Mouse (Mus musculus) gastrocnemius, adult 2 months (tissue): ENCODE measurements around the gene Aup1. TPM values are rescaled to one million over a fixed set of nuclear protein-coding genes. Genes with fewer than 3 reads are reported as not detected.
A peak's percentile ranks its signal among the peaks of the same experiment; 100 is the strongest.

Experiments used
- DNase-seq: peaks from one replicate; pipeline ENCODE4 v3.0.0; 2022
- H3K27ac ChIP-seq: fragments of 200-600 bp; 2 replicates; pipeline ENCODE4 v1.8.1; 2022; ENCODE audit warnings: mild to moderate bottlenecking
- H3K4me3 ChIP-seq: fragments of 200-600 bp; 2 replicates; pipeline ENCODE4 v1.8.1; 2022; ENCODE audit warnings: mild to moderate bottlenecking, moderate library complexity
- CTCF ChIP-seq: fragments of 200-600 bp; IDR thresholded peaks from 2 replicates; pipeline ENCODE4 v1.8.1; 2022; ENCODE audit warnings: antibody characterized with exemption, mild to moderate bottlenecking, moderate library complexity
- intact Hi-C: fragments of 180-260 bp; cut with DNase I; formaldehyde crosslinking; loops from one replicate; pipeline ENCODE4 v1.15.1; 2025
- long read RNA-seq, 2 experiments: library from polyadenylated mRNA; stranded (forward); transcript quantifications; one replicate each; pipeline ENCODE4 v2.0.0; 2021
- total RNA-seq, 2 experiments: library from RNA; stranded (reverse); gene quantifications; 2 replicates each; pipeline ENCODE4 v1.2.3; 2021

The Aup1 gene
- total RNA-seq, result 100 to 1,000 TPM in 1 of 2 experiments, 10 to 100 TPM in 1; 94.5 to 101 TPM
- long read RNA-seq, experiment 1, transcript Aup1-201 (12 exons, 1,769 nt), result major isoform, 46 of 62 reads
- long read RNA-seq, experiment 1, partial matches to known transcripts, result 6 of 62 reads
- long read RNA-seq, experiment 1, other reads (novel, unspliced or antisense), result 7 of 62 reads
- long read RNA-seq, experiment 2, transcript Aup1-201 (12 exons, 1,769 nt), result major isoform, 49 of 67 reads
- long read RNA-seq, experiment 2, partial matches to known transcripts, result 4 of 67 reads
- long read RNA-seq, experiment 2, other reads (novel, unspliced or antisense), result 7 of 67 reads

GRCm38 (mm10) chr6:83054074-83054851, at the start of gene Aup1:
TSS of gene Aup1 (plus strand) at chr6:83054521.
- H3K27ac ChIP-seq, result peak within 1 kb of the TSS; percentile 91
- peak; percentile 98 for DNase-seq
- TF ChIP-seq CTCF, result no peak
- intact Hi-C loops, result loop anchor here (1.0 to 2.0 kb wide), 3 partner anchors 23 to 58 kb away; partner anchors contain the start of genes Ccdc142, Gm42688 and Pcgf1
- H3K4me3 ChIP-seq, result peak within 1 kb of the TSS; percentile 85

- DNase-seq, result no peak
- no peak for TF ChIP-seq CTCF
- peak overlapping the region; percentile 48 for H3K27ac ChIP-seq
- intact Hi-C loops, result no loop called here
- H3K4me3 ChIP-seq, result no peak overlapping the region; the same call in 1 of the 2 replicates
These were observed 49.4 kb upstream of the Aup1 start for GRCm38 (mm10) chr6:83004872-83005271.

GRCm38 (mm10) chr6:83005444-83006011, 48.8 kb upstream of the Aup1 start:
- DNase-seq, result no peak
- H3K27ac ChIP-seq, result peak overlapping the region; percentile 48
- no peak for TF ChIP-seq CTCF
- intact Hi-C loops, result no loop called here
- H3K4me3 ChIP-seq, result no peak overlapping the region

GRCm38 (mm10) chr6:83006114-83006513, 48.2 kb upstream of the Aup1 start:
- intact Hi-C loops, result no loop called here

GRCm38 (mm10) chr6:83008659-83009058, 45.7 kb upstream of the Aup1 start:
- DNase-seq, result no peak
- no peak for TF ChIP-seq CTCF
- Histone ChIP-seq H3K4me3 (no peak overlapping the region), H3K27ac (no peak overlapping the region)
- intact Hi-C loops, result no loop called here

More at GRCm38 (mm10) chr6:83006114-83006513, 48.2 kb upstream of the Aup1 start:
- Histone ChIP-seq H3K4me3 (no peak overlapping the region), H3K27ac (peak overlapping the region; percentile 48)
- DNase-seq, result no peak
- no peak for TF ChIP-seq CTCF

GRCm38 (mm10) chr6:83010010-83010409, 44.3 kb upstream of the Aup1 start:
- TF ChIP-seq CTCF, result no peak
- DNase-seq, result no peak
- Histone ChIP-seq H3K27ac (no peak overlapping the region), H3K4me3 (no peak overlapping the region)
- intact Hi-C loops, result no loop called here

GRCm38 (mm10) chr6:83011255-83011654, 43.1 kb upstream of the Aup1 start:
- intact Hi-C loops, result no loop called here
- DNase-seq, result no peak
- H3K27ac ChIP-seq, result no peak overlapping the region
- H3K4me3 ChIP-seq, result no peak overlapping the region
- no peak for TF ChIP-seq CTCF

- Histone ChIP-seq H3K4me3 (no peak overlapping the region), H3K27ac (no peak overlapping the region)
- intact Hi-C loops, result no loop called here
- TF ChIP-seq CTCF, result no peak
- no peak for DNase-seq
These were observed 42.6 kb upstream of the Aup1 start for GRCm38 (mm10) chr6:83011756-83012155.

- no peak overlapping the region for H3K4me3 ChIP-seq
- no peak for DNase-seq
- peak overlapping the region; percentile 86 for H3K27ac ChIP-seq
- no peak for TF ChIP-seq CTCF
- intact Hi-C loops, result no loop called here
These were observed 40.9 kb upstream of the Aup1 start for GRCm38 (mm10) chr6:83013444-83013843.

- intact Hi-C loops, result no loop called here
- Histone ChIP-seq H3K27ac (peak overlapping the region; percentile 86), H3K4me3 (no peak overlapping the region)
- TF ChIP-seq CTCF, result no peak
- DNase-seq, result no peak
These were observed 39.5 kb upstream of the Aup1 start for GRCm38 (mm10) chr6:83014482-83015466.

- DNase-seq, result no peak
- TF ChIP-seq CTCF, result no peak
- Histone ChIP-seq H3K4me3 (no peak overlapping the region), H3K27ac (peak overlapping the region; percentile 86)
- intact Hi-C loops, result no loop called here
These were observed 38.6 kb upstream of the Aup1 start for GRCm38 (mm10) chr6:83015749-83016148.

- intact Hi-C loops, result no loop called here
- H3K4me3 ChIP-seq, result no peak overlapping the region
- TF ChIP-seq CTCF, result no peak
- peak overlapping the region; percentile 86 for H3K27ac ChIP-seq
- DNase-seq, result peak; percentile 77
These were observed 37.1 kb upstream of the Aup1 start for GRCm38 (mm10) chr6:83017190-83017589.
